Mouse (Mus musculus): Measurements from ENCODE around the gene Olfr348. TPM values are rescaled to one million over a fixed set of nuclear protein-coding genes. Genes with fewer than 3 reads are reported as not detected.

The Olfr348 gene
- not detected for polyA plus RNA-seq (2015; fragmentation: Illumina TruSeq; extraction: RNeasy Lipid Tissue Mini Kit (QIAGEN cat#74804); ENCODE audit: insufficient read depth, low replicate concordance)

GRCm38 (mm10) chr2:36783976-36784375, at the start of gene Olfr348:
TSS of gene Olfr348 (plus strand) at chr2:36784276.

GRCm38 (mm10) chr2:36790238-36790637, 6.2 kb downstream of the Olfr348 start, which contains the start of gene Olfr50:
TSS of gene Olfr50 (plus strand) at chr2:36790538.

GRCm38 (mm10) chr2:36816932-36817331, 32.9 kb downstream of the Olfr348 start, which contains the start of gene Olfr3:
TSS of gene Olfr3 (minus strand) at chr2:36817032.

Other genes with a start within 250 kb of the Olfr348 start
- not detected for gene Olfr344, start 217.6 kb upstream of the Olfr348 start, polyA plus RNA-seq (2015; fragmentation: Illumina TruSeq; extraction: RNeasy Lipid Tissue Mini Kit (QIAGEN cat#74804); ENCODE audit: insufficient read depth, low replicate concordance)
- gene Olfr345, start 144.2 kb upstream of the Olfr348 start, polyA plus RNA-seq (2015; fragmentation: Illumina TruSeq; extraction: RNeasy Lipid Tissue Mini Kit (QIAGEN cat#74804); ENCODE audit: insufficient read depth, low replicate concordance): not detected
- gene Olfr346, start 98.5 kb upstream of the Olfr348 start, polyA plus RNA-seq (2015; fragmentation: Illumina TruSeq; extraction: RNeasy Lipid Tissue Mini Kit (QIAGEN cat#74804); ENCODE audit: insufficient read depth, low replicate concordance): not detected
- not detected for gene Olfr347, start 52.4 kb upstream of the Olfr348 start, polyA plus RNA-seq (2015; fragmentation: Illumina TruSeq; extraction: RNeasy Lipid Tissue Mini Kit (QIAGEN cat#74804); ENCODE audit: insufficient read depth, low replicate concordance)
- not detected for gene Olfr50, start 6.3 kb downstream of the Olfr348 start, polyA plus RNA-seq (2015; fragmentation: Illumina TruSeq; extraction: RNeasy Lipid Tissue Mini Kit (QIAGEN cat#74804); ENCODE audit: insufficient read depth, low replicate concordance)
- gene Olfr3, start 32.8 kb downstream of the Olfr348 start, polyA plus RNA-seq (2015; fragmentation: Illumina TruSeq; extraction: RNeasy Lipid Tissue Mini Kit (QIAGEN cat#74804); ENCODE audit: insufficient read depth, low replicate concordance): not detected
- gene Olfr350, start 62.0 kb downstream of the Olfr348 start, polyA plus RNA-seq (2015; fragmentation: Illumina TruSeq; extraction: RNeasy Lipid Tissue Mini Kit (QIAGEN cat#74804); ENCODE audit: insufficient read depth, low replicate concordance): not detected
- gene Olfr351, start 78.4 kb downstream of the Olfr348 start, polyA plus RNA-seq (2015; fragmentation: Illumina TruSeq; extraction: RNeasy Lipid Tissue Mini Kit (QIAGEN cat#74804); ENCODE audit: insufficient read depth, low replicate concordance): not detected
- gene Olfr352, start 84.2 kb downstream of the Olfr348 start, polyA plus RNA-seq (2015; fragmentation: Illumina TruSeq; extraction: RNeasy Lipid Tissue Mini Kit (QIAGEN cat#74804); ENCODE audit: insufficient read depth, low replicate concordance): not detected
- gene Olfr353, start 108.7 kb downstream of the Olfr348 start, polyA plus RNA-seq (2015; fragmentation: Illumina TruSeq; extraction: RNeasy Lipid Tissue Mini Kit (QIAGEN cat#74804); ENCODE audit: insufficient read depth, low replicate concordance): not detected
- gene Olfr354, start 121.4 kb downstream of the Olfr348 start, polyA plus RNA-seq (2015; fragmentation: Illumina TruSeq; extraction: RNeasy Lipid Tissue Mini Kit (QIAGEN cat#74804); ENCODE audit: insufficient read depth, low replicate concordance): not detected
- gene Olfr355, start 144.6 kb downstream of the Olfr348 start, polyA plus RNA-seq (2015; fragmentation: Illumina TruSeq; extraction: RNeasy Lipid Tissue Mini Kit (QIAGEN cat#74804); ENCODE audit: insufficient read depth, low replicate concordance): not detected
- gene Olfr356, start 152.8 kb downstream of the Olfr348 start, polyA plus RNA-seq (2015; fragmentation: Illumina TruSeq; extraction: RNeasy Lipid Tissue Mini Kit (QIAGEN cat#74804); ENCODE audit: insufficient read depth, low replicate concordance): not detected
- gene Olfr357, start 209.6 kb downstream of the Olfr348 start, polyA plus RNA-seq (2015; fragmentation: Illumina TruSeq; extraction: RNeasy Lipid Tissue Mini Kit (QIAGEN cat#74804); ENCODE audit: insufficient read depth, low replicate concordance): not detected
- not detected for gene Olfr358, start 225.1 kb downstream of the Olfr348 start, polyA plus RNA-seq (2015; fragmentation: Illumina TruSeq; extraction: RNeasy Lipid Tissue Mini Kit (QIAGEN cat#74804); ENCODE audit: insufficient read depth, low replicate concordance)

All from spleen, adult 10 weeks (tissue).